Mouse (Mus musculus) CH12.LX (cell line): ENCODE measurements around the gene Cyb5b. TPM values are rescaled to one million over a fixed set of nuclear protein-coding genes. Genes with fewer than 3 reads are reported as not detected.

Experiments
- DNase-seq: peaks from one replicate; pipeline ENCODE4 v3.0.0-alpha.2; 2013; ENCODE audit errors: extremely low read depth
- H3K27ac ChIP-seq: 2 replicates; pipeline ENCODE4 v1.5.1; 2012; ENCODE audit warnings: low read depth, mild to moderate bottlenecking, control low read depth, moderate library complexity; ENCODE audit not compliant: insufficient read depth
- H3K27me3 ChIP-seq: replicated peaks from 2 replicates; pipeline ENCODE3; 2012; ENCODE audit warnings: inconsistent platforms
- H3K36me3 ChIP-seq, 2 experiments: replicated peaks in 1 of 2; 2 replicates each; pipeline versions ENCODE3 to v1.6.1; 2012; ENCODE audit warnings: inconsistent platforms in 1 of 2, low read length in 1 of 2, mild to moderate bottlenecking in 1 of 2, mixed read lengths in 1 of 2, moderate library complexity in 1 of 2; ENCODE audit not compliant: control insufficient read depth in 1 of 2, insufficient read depth in 1 of 2
- H3K4me1 ChIP-seq, 2 experiments: 2 replicates each; pipeline ENCODE4 v1.6.1; 2012; ENCODE audit warnings: inconsistent platforms in 1 of 2, moderate library complexity in 1 of 2; ENCODE audit not compliant: insufficient read depth in 2 of 2, control insufficient read depth in 1 of 2
- H3K4me2 ChIP-seq: 2 replicates; pipeline ENCODE4 v1.6.1; 2012; ENCODE audit warnings: low read depth, mild to moderate bottlenecking, control low read depth; ENCODE audit not compliant: poor library complexity, insufficient read depth, severe bottlenecking
- H3K4me3 ChIP-seq, 3 experiments: fragments of 150-350 bp in 1 of 3; sonication (generic) in 1 of 3; replicated peaks in 1 of 3; 2 replicates each; pipeline versions ENCODE3 to v1.5.1; 2011 to 2012; ENCODE audit warnings: low read depth in 2 of 3, low read length in 2 of 3, mild to moderate bottlenecking in 2 of 3, moderate library complexity in 2 of 3, control low read depth in 1 of 3, improper control_type of control experiment in 1 of 3, inconsistent platforms in 1 of 3, mixed read lengths in 1 of 3; ENCODE audit not compliant: poor library complexity in 1 of 3
- H3K79me2 ChIP-seq: replicated peaks from 2 replicates; pipeline ENCODE4 v1.6.1; 2012; ENCODE audit warnings: mild to moderate bottlenecking, moderate library complexity; ENCODE audit not compliant: control insufficient read depth, poor library complexity, insufficient read depth, severe bottlenecking; ENCODE audit errors: extremely low read depth
- H3K9ac ChIP-seq: 2 replicates; pipeline ENCODE4 v1.6.1; 2012; ENCODE audit warnings: low read depth, mild to moderate bottlenecking, control low read depth, moderate library complexity; ENCODE audit not compliant: insufficient read depth
- H3K9me3 ChIP-seq: replicated peaks from 2 replicates; pipeline ENCODE3; 2012; ENCODE audit warnings: low read length, inconsistent platforms, mixed read lengths
- BHLHE40 ChIP-seq: IDR thresholded peaks from 2 replicates; pipeline ENCODE4 v1.6.1; 2011; ENCODE audit warnings: mild to moderate bottlenecking, low read depth, low read length, improper control_type of control experiment
- E2F4 ChIP-seq: IDR thresholded peaks from 2 replicates; pipeline ENCODE4 v1.6.1; 2011; ENCODE audit warnings: low read depth, low read length, improper control_type of control experiment; ENCODE audit not compliant: insufficient replicate concordance
- EP300 ChIP-seq: IDR thresholded peaks from 2 replicates; pipeline ENCODE4 v1.6.1; 2011; ENCODE audit warnings: low read length, improper control_type of control experiment
- GABPA ChIP-seq: IDR thresholded peaks from 2 replicates; pipeline ENCODE4 v1.6.1; 2012; ENCODE audit warnings: low read depth, low read length, improper control_type of control experiment, inconsistent platforms; ENCODE audit not compliant: insufficient replicate concordance
- IRF4 ChIP-seq: IDR thresholded peaks from 2 replicates; pipeline ENCODE4 v1.6.1; 2014; ENCODE audit warnings: low read depth, mild to moderate bottlenecking, inconsistent platforms, low read length, improper control_type of control experiment
- MAFK ChIP-seq: IDR thresholded peaks from 2 replicates; pipeline ENCODE4 v1.6.1; 2011; ENCODE audit warnings: low read length, improper control_type of control experiment; ENCODE audit not compliant: insufficient replicate concordance
- MAX ChIP-seq: IDR thresholded peaks from 2 replicates; pipeline ENCODE4 v1.6.1; 2011; ENCODE audit warnings: low read length, improper control_type of control experiment
- MXI1 ChIP-seq: IDR thresholded peaks from 2 replicates; pipeline ENCODE4 v1.6.1; 2011; ENCODE audit warnings: mild to moderate bottlenecking, low read depth, low read length, improper control_type of control experiment
- MYC ChIP-seq: IDR thresholded peaks from 2 replicates; pipeline ENCODE4 v1.6.1; 2011; ENCODE audit warnings: low read depth, mild to moderate bottlenecking, improper control_type of control experiment, low read length
- NELFE ChIP-seq: IDR thresholded peaks from 2 replicates; pipeline ENCODE4 v1.6.1; 2011; ENCODE audit warnings: low read depth, low read length, improper control_type of control experiment
- NRF1 ChIP-seq: IDR thresholded peaks from 2 replicates; pipeline ENCODE4 v1.6.1; 2014; ENCODE audit warnings: low read depth, mild to moderate bottlenecking, inconsistent platforms, low read length, improper control_type of control experiment, moderate library complexity
- PAX5 ChIP-seq: IDR thresholded peaks from 2 replicates; pipeline ENCODE4 v1.6.1; 2012; ENCODE audit warnings: low read length, inconsistent platforms, mixed read lengths
- RAD21 ChIP-seq: IDR thresholded peaks from 2 replicates; pipeline ENCODE4 v1.6.1; 2011; ENCODE audit warnings: low read depth, mild to moderate bottlenecking, low read length, improper control_type of control experiment, moderate library complexity
- RCOR1 ChIP-seq: conservative IDR thresholded peaks from 2 replicates; pipeline ENCODE4 v1.6.1; 2012; ENCODE audit warnings: low read depth, mild to moderate bottlenecking, inconsistent platforms, low read length, improper control_type of control experiment
- ZKSCAN1 ChIP-seq: IDR thresholded peaks from 2 replicates; pipeline ENCODE4 v1.6.1; 2012; ENCODE audit warnings: low read depth, inconsistent platforms, low read length, improper control_type of control experiment, borderline replicate concordance
- dilution Hi-C: fragments of 300-500 bp; cut with MboI; formaldehyde crosslinking; loops from 2 replicates; pipeline ENCODE4 v1.14.3; 2020; ENCODE audit warnings: low sequenced_read_pairs; ENCODE audit not compliant: extremely low pct_unique_long_range_greater_than_20kb, extremely low pct_ligation_motif_present
- in situ Hi-C: fragments of 300-500 bp; cut with MboI; formaldehyde crosslinking; loops from 3 replicates; pipeline ENCODE4 v1.14.3; 2019; ENCODE audit warnings: low sequenced_read_pairs, low pct_ligation_motif_present, low pct_unique_long_range_greater_than_20kb, mixed read lengths
- polyA plus RNA-seq: library from polyadenylated mRNA; unstranded; fragments of >175 nt; gene quantifications from 2 replicates; pipeline ENCODE4 v1.2.1, GENCODE M21; 2012; ENCODE audit warnings: low read depth; ENCODE audit not compliant: insufficient read length
- total RNA-seq, 2 experiments: library from RNA; depleted of rRNA; stranded (reverse); fragments of 300-350 nt in 1 of 2; fragments of >200 nt in 1 of 2; gene quantifications; 2 replicates each; pipeline ENCODE4 v1.2.3; 2012 to 2014

Gene Cyb5b
- total and polyA plus RNA-seq, 3 experiments = 74.0 to 156 (median 108) TPM

GRCm38 (mm10) chr8:107129171-107130025 lies 21.0 kb upstream of the Cyb5b start:
- Histone ChIP-seq H3K79me2 (no peaks in the 10 kb centered on the region), H3K27ac (no peak overlapping the region)
- dilution Hi-C loops = no loop called here
- no peak for TF ChIP-seq EP300
- TF ChIP-seq GABPA = no peak
- no peak for TF ChIP-seq RAD21
- TF ChIP-seq MAX = no peak
- TF ChIP-seq MYC = no peak
- no peak for TF ChIP-seq RCOR1
- TF ChIP-seq NELFE = no peak
- no peak for TF ChIP-seq ZKSCAN1
- TF ChIP-seq, all 38 proteins: peak for 0
- DNase-seq = no peak
- H3K4me1 ChIP-seq = peaks cover 4 to 6% of the 10 kb centered on the region in 2 experiments; a peak in 3 of 4 replicates
- H3K4me2 ChIP-seq = no peak overlapping the region
- no peak overlapping the region for H3K9ac ChIP-seq
- H3K4me3 ChIP-seq = no peak overlapping the region
- H3K9me3 ChIP-seq = no peaks in the 10 kb centered on the region
- in situ Hi-C loops = no loop called here
- H3K36me3 ChIP-seq = no peaks in the 10 kb centered on the region
- H3K27me3 ChIP-seq = no peaks in the 10 kb centered on the region

GRCm38 (mm10) chr8:107130028-107130427 lies 20.4 kb upstream of the Cyb5b start:
- no peaks in the 10 kb centered on the region for H3K36me3 ChIP-seq
- H3K4me2 ChIP-seq = no peak overlapping the region
- H3K9ac ChIP-seq = no peak overlapping the region
- dilution Hi-C loops = no loop called here
- TF ChIP-seq PAX5 = no peak
- DNase-seq = no peak
- in situ Hi-C loops = no loop called here
- H3K27ac ChIP-seq = no peak overlapping the region
- no peaks in the 10 kb centered on the region for H3K9me3 ChIP-seq
- H3K4me1 ChIP-seq = peaks cover 4 to 6% of the 10 kb centered on the region in 2 experiments; a peak in 3 of 4 replicates
- no peak overlapping the region for H3K4me3 ChIP-seq
- no peaks in the 10 kb centered on the region for H3K79me2 ChIP-seq
- H3K27me3 ChIP-seq = no peaks in the 10 kb centered on the region

- TF ChIP-seq E2F4 = no peak
- no peak for TF ChIP-seq MAFK
- TF ChIP-seq MXI1 = no peak
- peak; percentile 16; the same call in 1 of the 2 replicates for TF ChIP-seq IRF4
- TF ChIP-seq BHLHE40 = peak; percentile 70
- no peak for TF ChIP-seq NRF1
- TF ChIP-seq, all 38 proteins: peak for 2
- Histone ChIP-seq H3K27ac (no peak overlapping the region), H3K4me1 (peaks cover 0 to 4% of the 10 kb centered on the region in 2 experiments; a peak in 1 of 4 replicates), H3K4me2 (peak overlapping the region; percentile 39), H3K27me3 (no peaks in the 10 kb centered on the region), H3K4me3 (peak overlapping the region in 1 of 3 experiments; percentile 31), H3K79me2 (no peaks in the 10 kb centered on the region), H3K9me3 (no peaks in the 10 kb centered on the region), H3K36me3 (no peaks in the 10 kb centered on the region), H3K9ac (no peak overlapping the region; the same call in 1 of the 2 replicates)
- in situ Hi-C loops = no loop called here
- no peak for DNase-seq
- dilution Hi-C loops = no loop called here
These were observed 17.6 kb upstream of the Cyb5b start for GRCm38 (mm10) chr8:107132581-107133491.
